Mouse (Mus musculus) macrophage (primary cell): Measurements from ENCODE around the gene Slc9c1. TPM values are rescaled to one million over a fixed set of nuclear protein-coding genes. Genes with fewer than 3 reads are reported as not detected.

Experiments used
- H3K27ac ChIP-seq: fragments of 350-480 bp; formaldehyde crosslinking; 2 replicates; pipeline ENCODE4 v1.9.0; 2021
- H3K36me3 ChIP-seq: fragments of 350-480 bp; formaldehyde crosslinking; 2 replicates; pipeline ENCODE4 v1.9.0; 2021; ENCODE audit errors: inconsistent target
- H3K4me3 ChIP-seq: fragments of 350-480 bp; formaldehyde crosslinking; 2 replicates; pipeline ENCODE4 v1.9.0; 2021; ENCODE audit errors: inconsistent target
- H3K79me2 ChIP-seq: fragments of 350-480 bp; formaldehyde crosslinking; 2 replicates; pipeline ENCODE4 v1.9.0; 2021; ENCODE audit errors: inconsistent target
- WGBS: methylation state at CpG from one replicate; pipeline ENCODE4 v1.1.7; 2026; ENCODE audit warnings: inconsistent platforms; ENCODE audit not compliant: missing documents; 5-methylcytosine and 5-hydroxymethylcytosine counted together
- polyA plus RNA-seq: library from polyadenylated mRNA; stranded (reverse); fragments of 250-400 nt; gene quantifications from 3 replicates; pipeline ENCODE4 v1.2.4, GENCODE M21; 2018; ENCODE audit warnings: inconsistent platforms

Slc9c1 gene
- polyA plus RNA-seq, 1 experiment from 2014 or later: not detected

GRCm38 (mm10) chr16:45643944-45644343, 108.8 kb downstream of the Slc9c1 start:
- Histone ChIP-seq H3K27ac (no peak overlapping the region), H3K36me3 (no peaks in the 10 kb centered on the region), H3K79me2 (no peaks in the 10 kb centered on the region), H3K4me3 (no peak overlapping the region)
- 97% methylated on average over 3 of the region's 3 CpGs for WGBS

- 34% methylated on average over 6 of the region's 6 CpGs for WGBS
Observed at GRCm38 (mm10) chr16:45644380-45644779, 109.3 kb downstream of the Slc9c1 start.

GRCm38 (mm10) chr16:45651497-45651896, 116.4 kb downstream of the Slc9c1 start:
- Histone ChIP-seq H3K4me3 (no peak overlapping the region), H3K36me3 (no peaks in the 10 kb centered on the region), H3K79me2 (no peaks in the 10 kb centered on the region), H3K27ac (peak overlapping the region; percentile 19; the same call in 1 of the 2 replicates)
- WGBS: 37% methylated on average over 2 of the region's 2 CpGs

More at GRCm38 (mm10) chr16:45644380-45644779, 109.3 kb downstream of the Slc9c1 start:
- no peak overlapping the region for H3K4me3 ChIP-seq
- no peaks in the 10 kb centered on the region for H3K36me3 ChIP-seq
- H3K27ac ChIP-seq: no peak overlapping the region
- no peaks in the 10 kb centered on the region for H3K79me2 ChIP-seq

- H3K36me3 ChIP-seq: no peaks in the 10 kb centered on the region
- 35% methylated on average over 14 of the region's 17 CpGs for WGBS
- H3K4me3 ChIP-seq: no peak overlapping the region
- no peak overlapping the region for H3K27ac ChIP-seq
- no peaks in the 10 kb centered on the region for H3K79me2 ChIP-seq
Observed at GRCm38 (mm10) chr16:45653009-45653933, 118.2 kb downstream of the Slc9c1 start.

- Histone ChIP-seq H3K4me3 (no peak within 1 kb of the TSS), H3K79me2 (no peaks in the 10 kb centered on the region), H3K36me3 (no peaks in the 10 kb centered on the region), H3K27ac (no peak within 1 kb of the TSS)
- WGBS: 37% methylated on average over 19 of the region's 20 CpGs
Observed at GRCm38 (mm10) chr16:45653934-45654332, 118.8 kb downstream of the Slc9c1 start, which contains the start of gene BC016579. Gene BC016579 (minus strand): TSS chr16:45654068.

- 92% methylated on average over 9 of the region's 9 CpGs for WGBS
- H3K27ac ChIP-seq: no peak overlapping the region
- no peaks in the 10 kb centered on the region for H3K79me2 ChIP-seq
- H3K36me3 ChIP-seq: no peaks in the 10 kb centered on the region
- no peak overlapping the region for H3K4me3 ChIP-seq
Observed at GRCm38 (mm10) chr16:45654465-45654864, 119.4 kb downstream of the Slc9c1 start.

Other genes with a start within 250 kb of the Slc9c1 start
- gene Cd200, start 126.3 kb upstream of the Slc9c1 start, polyA plus RNA-seq: 2.0 to 8.2 TPM (median 3.1 TPM) in 3 replicates
- gene Gm609, start 42.3 kb upstream of the Slc9c1 start, polyA plus RNA-seq: not detected in 3 replicates
- gene Gm17783, start 3.3 kb upstream of the Slc9c1 start, polyA plus RNA-seq: not detected in 3 replicates
- gene Gcsam, start 75.1 kb downstream of the Slc9c1 start, polyA plus RNA-seq: 0.19 TPM in 1 of 3 replicates, not detected in the others
- gene BC016579, start 118.8 kb downstream of the Slc9c1 start, polyA plus RNA-seq: not detected in 3 replicates
- not detected in 3 replicates for gene Tmprss7, start 158.3 kb downstream of the Slc9c1 start, polyA plus RNA-seq
- 0.16 to 0.25 TPM in 2 of 3 replicates, not detected in the other for gene Tagln3, start 189.3 kb downstream of the Slc9c1 start, polyA plus RNA-seq
- 8.4 to 12.0 TPM (median 8.6 TPM) in 3 replicates for gene Abhd10, start 207.6 kb downstream of the Slc9c1 start, polyA plus RNA-seq